Mouse (Mus musculus) heart, adult 2 months (tissue): ENCODE measurements around the gene Madd.

Experiments used
- CTCF ChIP-seq: fragments of 200-600 bp; IDR thresholded peaks from 2 replicates; pipeline ENCODE4 v1.8.1; 2022; ENCODE audit warnings: antibody characterized with exemption, mild to moderate bottlenecking, moderate library complexity
- EP300 ChIP-seq: fragments of 200-500 bp; IDR thresholded peaks from 2 replicates; pipeline ENCODE4 v1.6.1; 2011; ENCODE audit warnings: low read depth, low read length, control low read depth; ENCODE audit not compliant: insufficient read depth
- POLR2A ChIP-seq: fragments of 200-500 bp; IDR thresholded peaks from 2 replicates; pipeline ENCODE4 v1.6.1; 2011; ENCODE audit warnings: mild to moderate bottlenecking, low read depth, low read length, control low read depth; ENCODE audit not compliant: insufficient read depth

DNA sequence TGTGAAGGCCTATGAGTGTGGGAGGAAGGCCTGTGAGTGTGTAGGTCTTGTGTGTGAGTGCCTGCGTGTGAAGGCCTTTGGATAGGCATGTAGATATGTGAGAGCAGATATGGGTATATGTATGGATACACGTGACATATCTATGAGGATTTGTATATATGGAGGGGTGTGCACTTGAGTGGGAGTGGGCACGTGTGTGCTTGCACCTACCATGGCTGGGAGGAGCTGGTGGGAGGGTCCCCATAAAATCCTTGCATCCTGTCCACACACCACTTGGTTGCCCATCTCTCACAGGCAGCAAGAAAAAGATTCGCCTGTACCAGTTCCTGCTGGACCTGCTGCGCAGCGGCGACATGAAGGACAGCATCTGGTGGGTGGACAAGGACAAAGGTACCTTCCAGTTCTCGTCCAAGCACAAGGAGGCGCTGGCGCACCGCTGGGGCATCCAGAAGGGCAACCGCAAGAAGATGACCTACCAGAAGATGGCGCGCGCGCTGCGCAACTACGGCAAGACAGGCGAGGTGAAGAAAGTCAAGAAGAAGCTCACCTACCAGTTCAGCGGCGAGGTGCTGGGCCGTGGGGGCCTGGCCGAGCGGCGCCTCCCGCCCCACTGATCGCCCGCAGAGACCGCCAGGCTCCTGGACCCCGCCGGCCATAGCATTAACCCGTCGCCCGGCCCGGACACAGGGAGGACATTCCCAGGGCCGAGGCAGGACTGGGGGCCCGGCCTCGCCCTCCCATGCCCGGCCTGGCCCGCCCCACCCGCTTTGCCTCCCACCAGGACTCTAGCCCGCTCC is 68.7 kb downstream of the Madd start:
- TF ChIP-seq POLR2A: peak; percentile 34; the same call in 1 of the 2 replicates
- TF ChIP-seq CTCF: no peak; the same call in 1 of the 2 replicates
- TF ChIP-seq EP300: peak; percentile 99
